Comparison of ENCODE assay signal across 15 mouse cellular contexts in the genomic region with DNA sequence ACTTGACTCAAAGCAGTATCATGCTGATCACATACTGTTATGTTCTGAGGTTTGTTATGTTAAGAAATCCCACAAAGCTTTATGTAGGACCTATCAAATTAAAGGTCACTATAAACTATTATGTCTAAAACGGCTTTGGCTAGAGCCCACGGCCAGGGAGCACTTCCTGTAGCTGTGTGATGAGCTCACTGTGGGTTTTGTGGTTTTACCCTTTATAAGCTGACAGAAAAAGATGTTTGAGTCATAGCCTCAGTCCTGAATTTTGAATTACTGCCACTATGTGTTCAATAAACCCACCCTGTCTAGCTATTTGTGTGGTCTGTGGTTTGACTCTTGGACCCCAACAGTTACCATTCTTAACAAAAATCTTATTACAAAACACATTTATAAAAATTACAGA.
A peak's percentile ranks its signal among the peaks of the same experiment; 100 is the strongest.
DNase-seq lines count a peak whose midpoint lies in the region; ATAC-seq and TF ChIP-seq lines count a peak whose summit lies in the region.
"Had no signal": no experiment of that assay in that cellular context is flagged by ENCODE, and none has a peak within 500 bp of the region (broad histone marks: within the 10 kb centered on the region; RNA-seq: fewer than 3 reads in every experiment).

No protein-coding gene starts in this region.

- WGBS in kidney, postnatal 0 days, result 33% methylated on average over 2 of the region's 2 CpGs
- 1% methylated on average over 2 of the region's 2 CpGs for WGBS in thymus, adult 2 months

- no peak for TF ChIP-seq POLR2A in thymus, adult 2 months (IDR thresholded peaks at IDR 0.05; ENCODE audit: control insufficient read depth, extremely low read depth, insufficient read depth, low read length, poor library complexity)

- H3K4me1 ChIP-seq in kidney, postnatal 0 days (replicated peaks; ENCODE audit: insufficient read depth, low read length), result no peaks in the 10 kb centered on the region
- H3K4me1 ChIP-seq in thymus, adult 2 months (replicated peaks; ENCODE audit: control insufficient read depth, insufficient read depth, low read length), result 0 out of 2 replicates have a peak, but pooled peaks cover 2% of the 10 kb centered on the region
- H3K4me1 ChIP-seq: embryonic facial prominence, embryonic 13.5 days; heart, embryonic 10.5 days; hindbrain, embryonic 15.5 days; midbrain, embryonic 12.5 days had no signal

- DNase-seq in kidney, postnatal 0 days (ENCODE audit: low spot score), result peak; percentile 13
- no peak for DNase-seq in kidney, adult 11 months
- DNase-seq in Muller cell, postnatal 12 days (ENCODE audit: inconsistent ontology term), result peak; percentile 87
- DNase-seq in induced T-regulatory cell, adult 2 months (ENCODE audit: low read depth), result peak; percentile 88
- DNase-seq in kidney, postnatal 36 days, result no peak
- no peak for DNase-seq in ovary, adult 18-20 months (ENCODE audit: low spot score)
- DNase-seq in thymus, adult 2 months, result no peak
- DNase-seq: cerebellum, adult 9-11 months; right cerebral cortex, postnatal 4 days had no signal

- no peaks in the 10 kb centered on the region for H3K9me3 ChIP-seq in kidney, postnatal 0 days (replicated peaks; ENCODE audit: low read length)
- H3K9me3 ChIP-seq: embryonic facial prominence, embryonic 13.5 days; heart, embryonic 10.5 days; hindbrain, embryonic 15.5 days; midbrain, embryonic 12.5 days had no signal

- H3K27me3 ChIP-seq in kidney, postnatal 0 days (ENCODE audit: insufficient read depth, low read length), result no peaks in the 10 kb centered on the region
- no peaks in the 10 kb centered on the region for H3K27me3 ChIP-seq in thymus, adult 2 months (ENCODE audit: control insufficient read depth, insufficient read depth, low read length)
- H3K27me3 ChIP-seq: embryonic facial prominence, embryonic 13.5 days; hindbrain, embryonic 15.5 days; midbrain, embryonic 12.5 days had no signal

- H3K9ac ChIP-seq in kidney, postnatal 0 days (ENCODE audit: low read depth, low read length), result no peak overlapping the region
- H3K9ac ChIP-seq: embryonic facial prominence, embryonic 13.5 days; hindbrain, embryonic 15.5 days; liver, embryonic 14.5 days; midbrain, embryonic 12.5 days had no signal

- no peak overlapping the region for H3K4me3 ChIP-seq in kidney, postnatal 0 days (replicated peaks; ENCODE audit: low read depth, low read length)
- no peak overlapping the region for H3K4me3 ChIP-seq in thymus, adult 2 months (ENCODE audit: control insufficient read depth, insufficient read depth, low read length)
- H3K4me3 ChIP-seq: embryonic facial prominence, embryonic 13.5 days; heart, embryonic 10.5 days; hindbrain, embryonic 15.5 days; midbrain, embryonic 12.5 days had no signal

- H3K36me3 ChIP-seq in kidney, postnatal 0 days (ENCODE audit: insufficient read depth, low read length), result 0 out of 2 replicates have a peak, but pooled peaks cover 2% of the 10 kb centered on the region
- peaks cover 19% of the 10 kb centered on the region for H3K36me3 ChIP-seq in thymus, adult 2 months (ENCODE audit: control insufficient read depth, insufficient read depth, low read length)

- no peak overlapping the region for H3K27ac ChIP-seq in kidney, postnatal 0 days
- no peak overlapping the region for H3K27ac ChIP-seq in thymus, adult 2 months (ENCODE audit: control insufficient read depth, insufficient read depth, low read length)
- H3K27ac ChIP-seq: embryonic facial prominence, embryonic 13.5 days; heart, embryonic 10.5 days; hindbrain, embryonic 15.5 days; liver, embryonic 14.5 days; midbrain, embryonic 12.5 days had no signal

- no peak overlapping the region for H3K4me2 ChIP-seq in kidney, postnatal 0 days (ENCODE audit: low read length)
- H3K4me2 ChIP-seq: embryonic facial prominence, embryonic 13.5 days; hindbrain, embryonic 15.5 days; midbrain, embryonic 12.5 days had no signal

- ATAC-seq in kidney, postnatal 0 days (replicated peaks; ENCODE audit: low FRiP score, low read depth), result no peak
- peak; percentile 72 for ATAC-seq in neutrophil, adult 5-6 weeks (ENCODE audit: extremely low read depth, insufficient number of reproducible peaks, low FRiP score, poor library complexity, severe bottlenecking)

- no peak for TF ChIP-seq CTCF in kidney, postnatal 0 days (IDR thresholded peaks at IDR 0.05; ENCODE audit: low read depth)
- TF ChIP-seq CTCF in thymus, adult 2 months (IDR thresholded peaks at IDR 0.05; ENCODE audit: borderline replicate concordance, control insufficient read depth, extremely low read depth, insufficient read depth, low read length, poor library complexity), result no peak

Comparison
In these comparisons a context has a peak if more than half of its experiments do, and no peak if none do; other contexts are left out.
1. DNase-seq: peak in kidney, postnatal 0 days (single experiment), Muller cell, postnatal 12 days (single experiment) and induced T-regulatory cell, adult 2 months (single experiment); none in kidney, adult 11 months (single experiment), kidney, postnatal 36 days (0 of 2), ovary, adult 18-20 months (single experiment) and thymus, adult 2 months (single experiment).